Mouse (Mus musculus) bone marrow macrophage, adult 2 months (primary cell): ENCODE data around the gene Phf21a.

Experiments
- CTCF ChIP-seq: IDR thresholded peaks from 2 replicates; pipeline ENCODE4 v1.5.1; 2012; ENCODE audit warnings: low read depth, mild to moderate bottlenecking, low read length, moderate library complexity
- POLR2A ChIP-seq: IDR thresholded peaks from 2 replicates; pipeline ENCODE4 v1.6.1; 2012; ENCODE audit warnings: mild to moderate bottlenecking, low read depth, low read length, borderline replicate concordance

DNA sequence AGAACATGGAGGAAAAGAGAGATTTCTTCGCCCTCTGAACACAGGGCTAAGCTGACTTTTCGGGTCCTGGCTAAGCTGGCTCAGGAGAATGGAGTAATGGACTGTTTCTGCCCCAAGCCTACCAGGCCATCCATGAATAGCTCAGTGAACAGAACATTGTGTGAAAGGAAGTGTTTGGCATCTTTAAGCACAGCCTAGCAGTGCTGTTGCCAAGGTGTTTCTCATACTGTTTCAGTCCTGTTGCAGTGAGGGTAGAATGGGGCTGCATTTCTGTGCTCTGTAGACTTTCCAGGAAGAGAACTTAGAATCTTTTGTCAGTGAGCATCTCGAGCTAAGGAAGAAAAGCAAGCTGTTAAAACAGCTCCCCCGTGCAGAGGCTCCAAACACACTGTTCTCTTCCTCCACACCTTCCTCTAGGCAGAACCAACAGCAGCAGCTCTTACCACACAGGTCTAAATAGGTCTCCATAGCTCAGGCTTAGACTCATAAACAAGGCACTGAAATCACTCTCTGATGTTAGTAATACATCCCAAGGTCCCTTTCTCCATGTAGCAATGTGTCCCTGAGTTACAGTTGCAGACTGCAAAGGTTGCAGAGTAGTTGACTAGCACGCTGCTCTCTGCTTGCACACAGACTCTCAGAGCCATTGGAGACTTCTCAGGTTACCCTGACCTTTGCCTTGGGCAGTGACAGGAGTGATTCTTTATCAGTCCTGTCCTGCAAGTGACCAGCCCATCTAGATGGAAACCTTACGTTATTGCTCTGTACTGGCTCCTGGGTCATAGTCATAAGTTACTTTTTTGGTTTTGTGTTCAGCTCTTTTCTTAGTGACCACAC lies 256.9 kb downstream of the Phf21a start:
- TF ChIP-seq CTCF (no peak), POLR2A (no peak)
